ENCODE assay signal across 8 mouse cellular contexts in genomic region chr4:135986943-135987710, GRCm38 (mm10). TPM values are rescaled to one million over a fixed set of nuclear protein-coding genes. Genes with fewer than 3 reads are reported as not detected.
DNase-seq lines count a peak whose midpoint lies in the region; ATAC-seq and TF ChIP-seq lines count a peak whose summit lies in the region.

TSS of gene Pithd1 (minus strand) at chr4:135987264.

- no peak for TF ChIP-seq POLR2A in bone marrow macrophage, adult 2 months (IDR thresholded peaks at IDR 0.05; ENCODE audit: borderline replicate concordance, low read depth, low read length)
- peak; percentile 94 for TF ChIP-seq POLR2A in embryonic fibroblast, embryonic 13.5 days (IDR thresholded peaks at IDR 0.05; ENCODE audit: low read depth, low read length)

- DNase-seq in A20 (ENCODE audit: low read depth, low spot score) (peak; percentile 97), liver (peak; percentile 96)
- peak; percentile 96 for DNase-seq in heart, embryonic 10.5 days (ENCODE audit: low spot score)
- DNase-seq in spleen, postnatal 4 days (ENCODE audit: low spot score in 2 of 2), result peak; percentile 95 to 97

- H3K4me2 ChIP-seq in kidney, embryonic 15.5 days, result peak within 1 kb of the TSS; percentile 71

- TF ChIP-seq CTCF in bone marrow macrophage, adult 2 months (IDR thresholded peaks at IDR 0.05; ENCODE audit: low read depth, low read length), result no peak
- TF ChIP-seq CTCF in embryonic fibroblast, embryonic 13.5 days (IDR thresholded peaks at IDR 0.05; ENCODE audit: borderline replicate concordance, insufficient read depth, low read length), result no peak

- peak within 1 kb of the TSS; percentile 54 for H3K27ac ChIP-seq in bone marrow macrophage, adult 2 months (ENCODE audit: insufficient read depth, low read depth, low read length)
- peak within 1 kb of the TSS; percentile 28; the same call in 1 of the 2 replicates for H3K27ac ChIP-seq in embryonic fibroblast, embryonic 13.5 days (ENCODE audit: insufficient read depth, low read length)
- peak within 1 kb of the TSS; percentile 96 for H3K27ac ChIP-seq in heart, embryonic 10.5 days
- H3K27ac ChIP-seq in kidney, embryonic 15.5 days, result peak within 1 kb of the TSS; percentile 95

- H3K4me3 ChIP-seq in bone marrow macrophage, adult 2 months (ENCODE audit: insufficient read depth, low read length), result peak within 1 kb of the TSS; percentile 85
- peak within 1 kb of the TSS; percentile 76 for H3K4me3 ChIP-seq in embryonic fibroblast, embryonic 13.5 days (ENCODE audit: insufficient read depth, low read length)
- peak within 1 kb of the TSS; percentile 85 for H3K4me3 ChIP-seq in heart, embryonic 10.5 days
- peak within 1 kb of the TSS; percentile 97 for H3K4me3 ChIP-seq in kidney, embryonic 15.5 days (replicated peaks)

- WGBS in heart, embryonic 10.5 days, result under 1% methylated on average over 81 of the region's 81 CpGs
- WGBS in kidney, embryonic 15.5 days, result under 1% methylated on average over 81 of the region's 81 CpGs

- H3K9me3 ChIP-seq in heart, embryonic 10.5 days, result no peaks in the 10 kb centered on the region
- H3K9me3 ChIP-seq in kidney, embryonic 15.5 days (replicated peaks), result no peaks in the 10 kb centered on the region

- peak; percentile 91 for ATAC-seq in kidney, embryonic 15.5 days (replicated peaks; ENCODE audit: low FRiP score)
- ATAC-seq in monocyte, adult 5-6 weeks (replicated peaks; ENCODE audit: insufficient number of reproducible peaks, low FRiP score, low TSS enrichment, poor library complexity, severe bottlenecking), result peak; percentile 84

- peaks cover 36% of the 10 kb centered on the region for H3K36me3 ChIP-seq in heart, embryonic 10.5 days
- peaks cover 31% of the 10 kb centered on the region for H3K36me3 ChIP-seq in kidney, embryonic 15.5 days

- no peaks in the 10 kb centered on the region for H3K27me3 ChIP-seq in heart, embryonic 10.5 days (ENCODE audit: insufficient read depth, poor library complexity, severe bottlenecking)
- no peaks in the 10 kb centered on the region for H3K27me3 ChIP-seq in kidney, embryonic 15.5 days

- H3K9ac ChIP-seq in kidney, embryonic 15.5 days, result peak within 1 kb of the TSS; percentile 99

- peaks cover 21% of the 10 kb centered on the region for H3K4me1 ChIP-seq in bone marrow macrophage, adult 2 months (ENCODE audit: control insufficient read depth, insufficient read depth, low read length)
- H3K4me1 ChIP-seq in embryonic fibroblast, embryonic 13.5 days (ENCODE audit: control insufficient read depth, insufficient read depth, low read length), result peaks cover 4% of the 10 kb centered on the region
- H3K4me1 ChIP-seq in heart, embryonic 10.5 days, result peaks cover 25% of the 10 kb centered on the region
- H3K4me1 ChIP-seq in kidney, embryonic 15.5 days, result peaks cover 28% of the 10 kb centered on the region

RNA-seq across cellular contexts. Expression of gene Pithd1, which starts in this region (rescaled TPM):
- polyA plus RNA-seq in bone marrow macrophage, adult 2 months (2012; ENCODE audit: insufficient read depth, insufficient read length, missing spikeins), result 31.0 and 31.5 TPM in 2 replicates
- polyA plus RNA-seq in embryonic fibroblast, embryonic 13.5 days (2011; ENCODE audit: insufficient read length, low read depth, missing spikeins), result 17.5 and 22.1 TPM in 2 replicates
- polyA plus RNA-seq in heart, embryonic 10.5 days (2016; fragmentation: Nextera tagmentation; extraction: Ambion mirVana), result 50.8 and 67.8 TPM in 2 replicates
- polyA plus RNA-seq in kidney, embryonic 15.5 days (2015; fragmentation: Nextera tagmentation; extraction: Ambion mirVana), result 52.6 and 52.7 TPM in 2 replicates
- 33.5 to 49.4 TPM (median 35.4 TPM) in 3 replicates for total RNA-seq in monocyte, adult 5-6 weeks (2017)

Comparison
In these comparisons a context has a peak if more than half of its experiments do, and no peak if none do; other contexts are left out.
1. Peak in every context shown above with its lines: DNase-seq, ATAC-seq, H3K4me3 ChIP-seq and H3K27ac ChIP-seq.
2. H3K27ac ChIP-seq: peak in every context shown above with its lines; median percentile 96 in heart, embryonic 10.5 days; 95 in kidney, embryonic 15.5 days; 54 in bone marrow macrophage, adult 2 months; 28 in embryonic fibroblast, embryonic 13.5 days.